Mouse (Mus musculus): ENCODE results near the gene Gm49366.
"Not testable (repeated sequence)": the region's sequence is repeated elsewhere in the genome, so short reads cannot be mapped to it uniquely, and the experiment has no call there.

Gene Gm49366

DNA sequence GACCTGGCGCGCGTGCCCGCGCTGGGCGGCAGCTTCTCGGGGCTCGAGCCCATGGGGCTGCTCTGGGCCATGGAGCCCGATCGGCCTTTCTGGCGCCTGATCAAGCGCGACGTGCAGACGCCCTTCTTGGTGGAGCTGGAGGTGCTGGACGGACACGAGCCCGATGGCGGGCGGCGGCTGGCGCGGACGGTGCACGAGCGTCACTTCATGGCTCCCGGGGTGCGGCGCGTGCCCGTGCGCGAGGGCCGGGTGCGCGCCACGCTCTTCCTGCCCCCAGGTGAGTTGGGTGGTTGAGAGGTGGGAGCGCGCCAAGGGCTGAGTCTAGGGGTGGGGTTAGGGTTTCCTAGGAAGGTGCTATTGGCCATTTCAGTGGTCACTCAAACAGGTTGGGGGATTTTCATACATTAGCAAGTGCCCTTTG, at the start of gene Gm49366:
Gm49366 (plus strand) TSS at position 245 of the 421 bp plus-strand sequence.
- DNase-seq (ENCODE audit: low spot score in 2 of 2), result peak in 1 of 2 experiments; percentile 32

GRCm38 (mm10) chr12:83989378-83989777, 49.4 kb upstream of the Gm49366 start:
- DNase-seq (ENCODE audit: low spot score in 2 of 2), result no peak

- DNase-seq (ENCODE audit: low spot score in 2 of 2), result no peak
These were observed 41.5 kb upstream of the Gm49366 start for GRCm38 (mm10) chr12:83997221-83997620.

- no peak for DNase-seq (ENCODE audit: low spot score in 2 of 2)
These were observed 40.2 kb upstream of the Gm49366 start for GRCm38 (mm10) chr12:83998341-83999107.

DNA sequence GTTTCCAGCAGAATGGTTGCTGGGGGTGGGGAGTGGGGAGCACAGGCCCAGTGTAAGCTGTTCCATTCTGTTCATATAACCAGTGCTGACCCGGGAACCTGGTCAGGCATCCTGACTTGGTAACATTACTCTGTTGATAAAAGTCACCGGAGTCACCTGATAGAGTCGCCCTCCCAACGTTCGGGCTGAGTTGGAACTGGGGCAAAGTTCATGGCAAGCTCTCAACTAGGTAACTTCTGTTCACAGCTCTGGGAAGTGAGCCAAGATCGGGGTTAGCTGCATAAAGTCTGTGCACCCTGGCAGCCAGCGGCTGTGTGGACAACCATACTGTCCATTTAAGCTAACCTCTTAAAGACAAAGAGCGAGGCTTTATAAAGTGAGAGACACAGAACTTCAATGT, 39.5 kb upstream of the Gm49366 start:
- DNase-seq (ENCODE audit: low spot score in 2 of 2), result not testable (repeated sequence)

DNA sequence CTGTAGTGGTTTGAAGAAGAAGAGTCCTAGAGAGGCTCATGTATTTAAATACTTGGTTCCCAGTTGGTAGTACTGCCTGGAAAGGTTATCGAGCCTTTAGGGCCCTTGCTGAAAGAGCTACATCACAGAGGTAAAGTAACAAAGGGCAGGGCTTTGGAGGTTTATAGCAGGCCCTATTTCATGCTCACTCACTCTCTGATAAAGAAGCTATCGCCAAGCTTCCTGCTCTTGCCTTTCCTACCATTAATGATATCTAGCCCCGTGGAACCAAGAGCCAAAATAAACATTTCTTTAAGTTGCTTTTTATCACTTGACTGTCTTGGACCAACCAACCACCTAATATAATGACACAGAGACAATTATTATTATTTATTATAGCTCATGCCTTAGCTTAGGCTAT, 38.3 kb upstream of the Gm49366 start:
- DNase-seq (ENCODE audit: low spot score in 2 of 2), result no peak

GRCm38 (mm10) chr12:84003866-84004265, 34.9 kb upstream of the Gm49366 start:
- no peak for DNase-seq (ENCODE audit: low spot score in 2 of 2)

- no peak for DNase-seq (ENCODE audit: low spot score in 2 of 2)
These were observed 30.5 kb upstream of the Gm49366 start for GRCm38 (mm10) chr12:84008251-84008650.

- no peak for DNase-seq (ENCODE audit: low spot score in 2 of 2)
These were observed 30.0 kb upstream of the Gm49366 start for GRCm38 (mm10) chr12:84008729-84009128.

DNA sequence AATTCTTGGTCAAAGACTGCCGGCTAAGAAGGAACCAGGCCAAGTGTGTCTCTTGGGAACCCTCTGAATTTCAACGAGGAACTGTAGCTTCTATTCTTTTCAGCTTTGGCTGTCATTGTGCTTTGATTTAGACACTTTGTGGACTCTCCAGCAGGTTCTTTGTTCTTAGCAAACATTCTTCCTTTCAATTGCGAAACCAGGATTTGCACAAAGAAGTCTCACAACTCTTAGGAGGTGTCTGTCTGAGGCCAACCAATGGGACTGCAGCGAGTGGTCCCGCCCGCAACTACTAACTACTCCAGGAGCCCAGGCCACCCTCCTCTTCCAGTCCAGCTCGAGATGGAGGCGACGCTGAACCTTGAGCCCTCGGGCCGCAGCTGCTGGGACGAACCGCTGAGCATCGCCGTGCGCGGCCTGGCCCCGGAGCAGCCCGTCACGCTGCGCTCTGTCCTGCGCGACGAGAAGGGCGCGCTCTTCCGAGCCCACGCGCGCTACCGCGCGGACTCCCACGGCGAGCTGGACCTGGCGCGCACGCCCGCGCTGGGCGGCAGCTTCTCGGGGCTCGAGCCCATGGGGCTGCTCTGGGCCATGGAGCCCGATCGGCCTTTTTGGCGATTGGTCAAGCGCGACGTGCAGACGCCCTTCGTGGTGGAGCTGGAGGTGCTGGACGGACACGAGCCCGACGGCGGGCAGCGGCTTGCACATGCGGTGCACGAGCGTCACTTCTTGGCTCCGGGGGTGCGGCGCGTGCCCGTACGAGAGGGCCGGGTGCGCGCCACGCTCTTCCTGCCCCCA, 29.4 kb upstream of the Gm49366 start, which contains the start of gene Acot1:
Acot1 (plus strand) TSS at position 320 of the 795 bp plus-strand sequence.
- DNase-seq (ENCODE audit: low spot score in 2 of 2), result peak; percentile 49 to 57

DNA sequence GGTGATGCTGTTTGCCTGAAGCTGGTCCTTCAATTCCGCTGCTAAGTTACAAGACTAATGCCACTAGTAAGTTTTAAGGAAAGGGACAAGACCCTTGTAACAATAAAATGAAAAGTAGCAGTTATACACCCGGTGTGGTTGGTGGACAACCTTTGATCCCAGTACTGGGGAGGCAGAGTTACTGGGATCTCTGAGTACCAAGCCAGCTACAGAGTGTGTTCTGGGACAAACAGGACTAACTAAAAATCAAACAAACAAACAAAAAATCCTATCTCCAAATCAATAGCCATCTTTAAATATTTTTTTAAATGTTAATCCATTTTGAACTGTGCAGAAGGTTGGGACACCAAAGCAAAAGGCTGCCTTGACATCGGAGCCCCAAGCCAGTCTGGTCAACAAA, 28.5 kb upstream of the Gm49366 start:
- no peak for DNase-seq (ENCODE audit: low spot score in 2 of 2)

- DNase-seq (ENCODE audit: low spot score in 2 of 2), result peak; percentile 59 to 70
These were observed 27.3 kb upstream of the Gm49366 start for GRCm38 (mm10) chr12:84011251-84012040.

DNA sequence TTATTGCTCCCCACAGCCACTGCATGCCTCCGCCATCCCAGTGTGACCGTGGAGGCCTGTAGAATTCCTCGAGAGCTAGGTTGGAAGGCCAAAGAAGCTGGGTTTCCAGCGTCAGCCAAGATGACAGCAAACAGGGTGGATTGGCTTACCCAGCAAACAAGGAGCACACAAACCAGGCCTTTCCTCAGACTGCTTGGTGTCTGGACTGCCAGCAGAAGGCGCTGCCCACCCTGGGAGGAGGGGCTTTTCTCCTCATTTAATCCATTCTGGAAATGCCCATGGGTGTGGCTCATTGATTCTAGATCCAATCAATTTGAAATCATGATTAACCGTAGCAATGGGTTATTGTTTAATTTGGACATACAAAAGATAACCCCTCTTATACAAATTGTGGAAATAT, 25.6 kb upstream of the Gm49366 start:
- no peak for DNase-seq (ENCODE audit: low spot score in 2 of 2)

DNA sequence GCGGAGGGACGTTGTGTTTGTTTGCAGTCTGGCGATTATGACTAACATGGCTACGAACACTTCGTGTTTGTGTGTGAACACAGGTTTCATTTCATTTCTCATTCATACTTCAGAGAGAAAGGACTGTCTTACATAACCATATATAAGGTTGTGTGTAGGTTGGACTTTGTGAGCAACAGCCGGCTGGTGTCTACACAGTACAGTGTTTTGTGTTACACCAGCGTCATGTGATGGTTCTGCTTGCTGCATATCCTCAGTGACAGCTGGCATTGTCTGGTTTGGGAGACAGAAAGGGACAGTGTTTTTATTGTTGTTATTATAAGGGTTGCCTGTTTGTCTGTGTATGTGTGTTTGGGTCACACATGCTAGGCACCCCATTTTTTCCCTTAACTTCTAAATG, 25.0 kb upstream of the Gm49366 start:
- DNase-seq (ENCODE audit: low spot score in 2 of 2), result peak; percentile 29 to 45

GRCm38 (mm10) chr12:84020528-84020927, 18.2 kb upstream of the Gm49366 start:
- not testable (repeated sequence) for DNase-seq (ENCODE audit: low spot score in 2 of 2)

DNA sequence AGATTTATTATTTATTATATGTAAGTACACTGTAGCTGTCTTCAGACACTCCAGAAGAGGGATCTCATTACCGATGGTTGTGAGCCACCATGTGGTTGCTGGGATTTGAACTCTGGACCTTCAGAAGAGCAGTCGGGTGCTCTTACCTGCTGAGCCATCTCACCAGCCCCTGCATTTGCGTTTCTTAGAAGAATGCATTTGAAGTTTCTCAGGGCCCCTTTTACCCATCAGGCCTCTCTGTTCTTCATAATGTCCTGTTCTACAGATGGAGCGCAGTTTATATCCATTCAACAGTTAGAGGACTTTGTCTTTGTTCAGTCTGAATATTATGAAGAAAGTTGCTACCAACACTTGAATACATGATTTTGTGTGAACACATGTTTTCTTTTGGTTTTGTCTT, 16.5 kb upstream of the Gm49366 start:
- not testable (repeated sequence) for DNase-seq (ENCODE audit: low spot score in 2 of 2)

DNA sequence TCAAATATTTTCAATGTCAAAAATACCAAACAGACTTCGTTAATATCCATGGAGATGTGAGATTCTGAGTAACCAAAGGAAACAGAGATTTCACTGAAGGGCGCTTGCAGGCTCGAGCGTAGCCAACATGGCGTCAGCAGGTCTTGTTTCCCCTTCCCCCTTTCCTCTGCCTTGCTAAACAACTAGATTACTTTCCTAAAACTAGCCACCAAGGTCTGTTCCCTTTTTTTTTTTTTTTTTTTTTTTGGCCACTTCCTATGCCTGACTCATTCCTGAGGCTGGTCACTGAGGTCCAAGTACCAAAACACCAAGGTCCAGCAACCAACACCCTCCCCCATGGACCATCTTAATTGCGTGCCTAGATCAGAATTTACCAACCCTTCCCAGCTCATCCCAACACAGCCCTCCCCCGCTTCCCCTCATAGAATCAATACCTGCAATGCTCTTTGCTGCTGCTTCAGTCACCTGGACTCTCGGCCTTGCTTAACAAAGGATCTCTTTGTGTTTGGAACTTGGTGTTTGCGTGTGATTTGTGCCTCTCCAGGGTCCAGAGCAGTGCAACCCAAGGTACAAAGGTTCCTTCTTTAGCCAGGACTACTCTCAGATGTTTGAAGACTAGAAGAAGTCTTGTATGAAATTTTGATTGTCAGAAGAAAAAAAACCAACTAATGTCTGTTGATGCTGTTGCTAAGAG, 15.5 kb upstream of the Gm49366 start:
- DNase-seq (ENCODE audit: low spot score in 2 of 2), result no peak

DNA sequence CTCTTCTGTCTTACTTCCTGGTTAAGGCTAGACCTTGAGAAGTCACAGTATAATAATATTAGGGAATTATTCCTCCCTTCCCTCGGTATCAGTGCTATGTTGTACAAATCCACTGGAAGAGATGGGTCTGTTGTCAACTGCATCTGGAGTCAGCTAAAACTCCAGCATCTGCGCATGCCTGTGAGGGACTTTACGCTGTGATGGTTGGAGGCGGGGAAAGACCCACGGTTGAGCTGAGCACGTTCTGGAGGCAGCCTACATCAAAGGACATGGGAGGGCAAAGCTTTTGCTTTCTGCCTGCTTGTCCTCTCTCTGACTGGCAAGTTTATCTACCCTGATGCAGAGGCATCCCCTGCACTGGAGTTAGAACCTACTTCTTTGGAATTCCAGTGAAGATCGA, 12.8 kb upstream of the Gm49366 start:
- DNase-seq (ENCODE audit: low spot score in 2 of 2), result no peak

GRCm38 (mm10) chr12:84028328-84028727, 10.4 kb upstream of the Gm49366 start:
- DNase-seq (ENCODE audit: low spot score in 2 of 2), result not testable (repeated sequence)

GRCm38 (mm10) chr12:84029043-84029442, 9.7 kb upstream of the Gm49366 start:
- DNase-seq (ENCODE audit: low spot score in 2 of 2), result not testable (repeated sequence)

DNA sequence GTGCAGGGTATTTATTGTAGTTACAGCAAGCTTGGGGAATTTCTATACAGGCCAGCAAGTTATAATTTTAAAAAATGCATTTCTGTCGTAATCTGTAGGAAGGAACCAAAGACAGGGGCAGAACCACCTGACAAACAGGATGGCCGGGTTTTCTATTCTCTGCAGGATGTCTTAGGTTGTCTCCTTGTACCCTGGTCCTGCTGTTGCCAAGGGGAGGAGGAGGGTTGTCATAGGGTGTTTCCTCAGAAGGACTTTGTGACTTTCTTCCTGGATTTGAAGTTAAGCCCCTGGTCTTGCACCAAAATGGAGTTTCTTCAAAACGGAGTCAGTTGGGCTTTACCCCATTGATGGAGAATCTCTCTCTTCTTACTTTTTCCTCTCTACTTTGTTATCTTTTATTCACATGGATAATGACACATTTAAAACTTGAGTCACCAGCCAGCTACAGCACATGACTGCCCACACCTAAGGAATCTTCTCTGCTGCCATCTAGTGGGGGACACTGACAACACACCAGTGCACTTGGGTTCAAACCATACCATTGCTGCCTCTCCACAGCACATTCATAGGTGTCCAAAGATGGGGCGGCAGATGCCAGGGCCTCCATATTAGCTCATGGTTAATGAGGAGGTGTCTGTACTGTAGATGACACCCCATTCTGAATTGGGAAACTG, 7.9 kb upstream of the Gm49366 start:
- peak; percentile 88 to 91 for DNase-seq (ENCODE audit: low spot score in 2 of 2)
